Mouse (Mus musculus): Measurements from ENCODE around the gene Pabpn1l. TPM values are rescaled to one million over a fixed set of nuclear protein-coding genes. Genes with fewer than 3 reads are reported as not detected.

The Pabpn1l gene
- total RNA-seq, 2 experiments from 2014 or later: not detected

DNA sequence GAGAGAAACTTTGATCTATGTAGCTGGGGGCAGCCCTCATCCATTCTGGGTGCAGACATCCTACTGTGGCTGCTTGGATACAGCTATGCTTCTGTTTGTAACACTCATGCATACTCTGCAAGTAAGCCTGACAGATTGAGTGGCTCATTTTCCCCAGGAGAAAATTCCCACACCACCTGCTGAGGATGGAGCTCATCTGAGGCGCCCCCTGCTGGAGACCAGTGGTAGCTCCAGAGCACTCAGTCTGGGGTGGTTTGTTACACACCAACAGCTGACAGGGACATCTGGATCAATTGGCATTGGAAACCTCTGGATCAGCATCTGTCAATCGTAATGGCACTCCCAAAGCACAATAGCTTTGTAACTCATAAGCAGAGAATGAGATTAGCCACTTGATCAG lies 37.5 kb upstream of the Pabpn1l start:
- TF ChIP-seq CTCF (IDR thresholded peaks at IDR 0.05): peak; percentile 71
- DNase-seq: no peak
- intact Hi-C loops (cut with DNase I): no loop called here
- H3K27ac ChIP-seq: peak overlapping the region; percentile 17; the same call in 1 of the 2 replicates
- no peak overlapping the region for H3K4me3 ChIP-seq

- H3K4me3 ChIP-seq: no peak overlapping the region
- TF ChIP-seq CTCF (IDR thresholded peaks at IDR 0.05): no peak
- intact Hi-C loops (cut with DNase I): no loop called here
- no peak for DNase-seq
- H3K27ac ChIP-seq: peak overlapping the region; percentile 68
Measured at GRCm38 (mm10) chr8:122658807-122659160, 36.2 kb upstream of the Pabpn1l start.

GRCm38 (mm10) chr8:122658149-122658806 lies 35.7 kb upstream of the Pabpn1l start:
- DNase-seq: no peak
- Histone ChIP-seq H3K4me3 (no peak overlapping the region), H3K27ac (peak overlapping the region; percentile 68)
- no peak for TF ChIP-seq CTCF (IDR thresholded peaks at IDR 0.05)
- intact Hi-C loops (cut with DNase I): no loop called here

DNA sequence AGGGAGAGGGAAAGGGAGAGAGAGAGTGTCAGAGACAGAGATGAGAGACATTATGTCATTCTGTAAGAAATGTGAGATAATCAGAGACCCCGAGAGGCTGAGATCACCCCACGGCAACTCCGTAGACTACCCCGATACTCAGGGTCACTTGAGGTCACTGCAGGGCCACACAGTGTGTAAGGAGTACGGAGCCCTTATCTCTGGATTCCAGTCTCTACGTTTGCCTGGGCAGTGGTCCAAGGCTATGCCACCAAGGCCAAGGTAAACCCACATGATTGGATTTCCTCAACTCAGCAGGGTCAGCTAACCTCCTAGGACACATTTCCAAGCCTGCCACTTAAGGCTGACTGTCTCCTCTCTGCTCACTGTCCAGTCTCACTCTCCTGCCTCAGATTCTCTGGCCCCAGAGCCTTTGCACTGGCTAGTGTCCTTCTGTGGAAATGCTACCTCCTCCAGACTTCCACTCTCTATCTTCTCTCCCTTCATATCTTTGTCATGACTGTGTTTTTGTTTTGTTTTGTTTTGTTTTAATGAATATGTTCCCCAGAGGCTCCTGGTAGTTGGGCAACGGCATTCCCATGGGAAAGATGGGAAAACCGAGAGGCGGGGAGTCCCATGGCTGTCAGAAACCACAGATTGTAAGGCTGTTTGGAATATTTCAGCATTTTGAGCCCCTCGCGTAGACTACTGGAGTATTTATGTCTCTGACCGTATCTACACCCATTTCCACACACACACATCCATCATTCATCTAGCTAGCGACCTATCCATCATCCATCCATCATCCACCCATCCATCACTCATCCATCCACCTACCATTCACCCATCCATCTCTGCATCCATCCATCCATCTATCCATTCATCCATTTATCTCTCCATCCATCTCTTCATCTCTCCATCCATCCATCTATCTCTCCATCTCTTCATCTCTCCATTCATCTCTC lies 33.8 kb upstream of the Pabpn1l start:
- Histone ChIP-seq H3K4me3 (peak overlapping the region; percentile 11; the same call in 1 of the 2 replicates), H3K27ac (peak overlapping the region; percentile 44)
- TF ChIP-seq CTCF (IDR thresholded peaks at IDR 0.05): no peak
- DNase-seq: peak; percentile 69
- intact Hi-C loops (cut with DNase I): no loop called here

DNA sequence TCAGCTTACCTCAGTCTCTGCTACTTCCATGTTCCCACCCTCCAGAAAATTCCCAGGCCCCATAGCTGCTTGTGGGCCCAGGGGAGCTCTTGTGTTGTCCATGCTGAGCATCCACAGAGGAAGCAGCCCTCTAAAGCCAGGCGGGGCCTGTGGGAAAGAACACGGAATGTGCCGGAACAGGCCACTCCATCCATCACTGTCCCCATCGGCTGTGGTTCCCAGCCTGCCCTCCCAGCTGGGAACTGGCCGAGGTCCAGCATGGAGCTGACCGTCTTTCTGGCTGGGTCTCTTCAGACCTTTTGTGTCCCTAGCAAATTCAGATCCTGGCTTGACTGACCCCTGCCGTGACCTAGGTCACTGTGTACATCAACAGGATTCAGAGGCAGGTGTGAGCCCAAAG lies 32.2 kb upstream of the Pabpn1l start:
- peak; percentile 75 for DNase-seq
- intact Hi-C loops (cut with DNase I): no loop called here
- Histone ChIP-seq H3K27ac (peak overlapping the region; percentile 77), H3K4me3 (no peak overlapping the region)
- no peak for TF ChIP-seq CTCF (IDR thresholded peaks at IDR 0.05)

DNA sequence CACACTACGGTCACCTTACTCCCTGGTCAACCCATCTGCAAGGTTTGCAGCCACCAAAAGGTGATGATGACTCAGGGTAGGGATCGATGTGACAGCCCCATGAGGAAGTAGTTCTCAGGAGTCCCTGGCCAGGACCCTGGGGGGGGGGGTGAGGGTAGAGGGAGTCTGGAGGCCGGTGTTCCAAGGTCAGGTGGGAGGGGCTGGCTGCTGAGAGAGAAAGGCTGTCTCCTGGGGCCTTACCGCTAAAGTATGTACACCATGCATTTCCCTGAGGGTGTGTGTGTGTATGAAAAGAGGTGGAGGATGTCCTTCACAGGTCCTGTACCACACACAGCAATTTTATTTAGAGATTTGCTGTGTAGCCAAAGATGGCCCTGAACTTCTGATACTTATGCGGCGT lies 30.1 kb upstream of the Pabpn1l start:
- H3K27ac ChIP-seq: peak overlapping the region; percentile 77
- intact Hi-C loops (cut with DNase I): no loop called here
- no peak for DNase-seq
- H3K4me3 ChIP-seq: no peak overlapping the region
- no peak for TF ChIP-seq CTCF (IDR thresholded peaks at IDR 0.05)

DNA sequence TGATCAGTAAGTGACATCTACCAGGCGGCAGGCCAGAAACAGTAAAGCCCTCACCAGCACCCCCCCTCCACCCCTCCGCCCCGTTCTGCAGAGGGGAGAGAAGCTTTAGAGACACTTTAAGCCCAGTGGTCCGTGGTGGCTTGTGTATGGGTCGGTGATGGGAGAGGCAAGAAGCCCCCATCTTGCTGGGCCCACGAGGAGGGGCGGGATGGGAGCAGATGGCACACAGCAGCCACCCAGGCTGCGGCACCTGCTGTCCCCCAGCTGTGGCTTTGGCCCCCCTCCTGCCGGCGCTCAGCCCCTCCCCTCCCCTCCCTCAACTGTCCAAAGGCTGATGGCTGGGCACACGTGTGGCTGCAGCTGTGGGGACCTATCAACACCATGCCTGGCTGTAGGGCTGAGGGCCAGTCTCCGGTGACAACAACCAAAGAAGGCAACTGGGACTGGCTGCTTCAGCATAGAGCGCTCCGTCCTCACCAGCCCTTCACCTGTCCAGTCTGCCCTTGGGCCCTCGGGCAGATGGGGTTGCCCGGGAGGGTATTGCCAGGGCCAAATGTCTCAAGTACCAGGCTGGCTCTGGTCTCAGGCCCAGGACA lies 28.9 kb upstream of the Pabpn1l start:
- intact Hi-C loops (cut with DNase I): loop anchor here (1.0 kb wide), 1 partner anchor 14 kb away; no protein-coding TSS in a partner anchor
- H3K27ac ChIP-seq: peak overlapping the region; percentile 77
- no peak overlapping the region for H3K4me3 ChIP-seq
- DNase-seq: peak; percentile 93
- TF ChIP-seq CTCF (IDR thresholded peaks at IDR 0.05): no peak

GRCm38 (mm10) chr8:122648192-122648970 lies 25.8 kb upstream of the Pabpn1l start:
- Histone ChIP-seq H3K4me3 (no peak overlapping the region), H3K27ac (no peak overlapping the region; the same call in 1 of the 2 replicates)
- no peak for DNase-seq
- no peak for TF ChIP-seq CTCF (IDR thresholded peaks at IDR 0.05)
- intact Hi-C loops (cut with DNase I): no loop called here

- TF ChIP-seq CTCF (IDR thresholded peaks at IDR 0.05): no peak
- intact Hi-C loops (cut with DNase I): no loop called here
- DNase-seq: peak; percentile 82
- peak overlapping the region; percentile 72 for H3K4me3 ChIP-seq
- peak overlapping the region; percentile 89 for H3K27ac ChIP-seq
Measured at GRCm38 (mm10) chr8:122646337-122646736, 23.8 kb upstream of the Pabpn1l start.

GRCm38 (mm10) chr8:122644175-122644954 lies 21.8 kb upstream of the Pabpn1l start:
- H3K27ac ChIP-seq: peak overlapping the region; percentile 89
- DNase-seq: no peak
- intact Hi-C loops (cut with DNase I): no loop called here
- peak overlapping the region; percentile 72 for H3K4me3 ChIP-seq
- TF ChIP-seq CTCF (IDR thresholded peaks at IDR 0.05): no peak

DNA sequence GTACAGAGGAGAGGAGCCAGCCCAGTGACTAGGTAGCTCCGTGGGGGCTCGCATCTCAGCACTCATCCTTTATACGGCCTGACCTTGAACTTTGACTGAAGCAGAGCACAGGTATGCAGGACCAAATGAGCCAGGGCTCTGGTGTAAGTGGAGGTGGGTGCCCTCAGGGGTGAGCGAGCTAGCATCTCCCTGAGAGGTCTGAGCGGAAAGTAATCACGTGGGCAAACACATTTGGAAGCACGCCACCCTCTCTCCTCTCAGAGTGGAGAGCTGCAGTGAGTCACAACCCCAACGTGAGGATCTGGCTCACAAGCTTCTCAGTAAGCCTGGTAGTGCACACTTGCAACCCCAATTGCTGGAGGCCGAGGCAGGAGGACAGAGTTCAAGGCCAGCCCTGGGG lies 19.5 kb upstream of the Pabpn1l start:
- TF ChIP-seq CTCF (IDR thresholded peaks at IDR 0.05): no peak
- DNase-seq: peak; percentile 63
- Histone ChIP-seq H3K4me3 (no peak overlapping the region), H3K27ac (peak overlapping the region; percentile 21; the same call in 1 of the 2 replicates)
- intact Hi-C loops (cut with DNase I): no loop called here
